Mouse (Mus musculus): ENCODE data around the gene Six1.
"Not testable (repeated sequence)": the region's sequence is repeated elsewhere in the genome, so short reads cannot be mapped to it uniquely, and the experiment has no call there.

The Six1 gene

GRCm38 (mm10) chr12:73032665-73033064 lies 21.0 kb downstream of the Six1 start:
- no peak for DNase-seq

- DNase-seq, result no peak
Observed at GRCm38 (mm10) chr12:73031315-73031714, 22.4 kb downstream of the Six1 start.

- DNase-seq, result no peak
Observed at GRCm38 (mm10) chr12:73025490-73025889, 28.2 kb downstream of the Six1 start.

GRCm38 (mm10) chr12:73020941-73021340 lies 32.7 kb downstream of the Six1 start:
- DNase-seq, result peak; percentile 68 to 69

DNA sequence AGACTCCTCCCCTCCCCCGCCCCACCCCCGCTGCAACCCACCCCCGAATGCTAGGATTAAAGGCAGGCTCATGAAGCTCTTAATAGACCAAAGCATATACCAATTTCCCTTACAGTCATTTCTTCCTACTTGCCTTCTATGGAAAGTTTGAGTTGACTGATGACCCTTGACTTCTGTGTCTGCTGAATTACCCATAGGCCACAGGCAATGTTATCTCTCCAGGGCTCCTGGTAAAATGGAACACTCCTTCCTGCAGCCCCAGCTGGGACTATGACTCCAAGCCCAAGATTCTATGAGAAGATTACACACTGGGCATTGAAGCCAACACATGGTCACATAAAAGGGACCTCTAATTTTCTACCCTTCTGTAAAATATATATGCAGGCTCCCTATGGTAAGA lies 33.3 kb downstream of the Six1 start:
- DNase-seq, result no peak

- DNase-seq, result no peak
Observed at GRCm38 (mm10) chr12:73018838-73019237, 34.8 kb downstream of the Six1 start.

DNA sequence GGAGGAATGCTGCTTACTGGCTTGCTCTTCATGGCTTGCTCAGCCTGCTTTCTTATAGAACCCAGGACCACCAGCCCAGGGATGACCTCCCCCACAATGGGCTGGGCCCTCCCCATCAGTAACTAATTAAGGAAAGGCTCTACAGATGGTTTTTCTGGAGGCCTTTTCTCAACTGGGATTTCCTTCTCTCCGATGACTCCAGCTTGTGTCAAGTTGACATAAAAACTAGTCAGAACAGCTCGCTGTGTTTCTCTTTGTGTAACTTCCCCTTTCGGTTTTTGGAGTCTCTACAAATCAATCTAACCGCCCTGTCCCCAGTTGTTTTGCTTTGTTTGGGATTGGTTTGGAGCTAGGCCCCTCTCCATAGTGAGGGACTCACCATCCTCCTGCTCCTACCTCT lies 37.5 kb downstream of the Six1 start:
- DNase-seq, result no peak

- no peak for DNase-seq
Observed at GRCm38 (mm10) chr12:73014311-73014710, 39.4 kb downstream of the Six1 start.

GRCm38 (mm10) chr12:73012824-73013223 lies 40.9 kb downstream of the Six1 start:
- no peak for DNase-seq

DNA sequence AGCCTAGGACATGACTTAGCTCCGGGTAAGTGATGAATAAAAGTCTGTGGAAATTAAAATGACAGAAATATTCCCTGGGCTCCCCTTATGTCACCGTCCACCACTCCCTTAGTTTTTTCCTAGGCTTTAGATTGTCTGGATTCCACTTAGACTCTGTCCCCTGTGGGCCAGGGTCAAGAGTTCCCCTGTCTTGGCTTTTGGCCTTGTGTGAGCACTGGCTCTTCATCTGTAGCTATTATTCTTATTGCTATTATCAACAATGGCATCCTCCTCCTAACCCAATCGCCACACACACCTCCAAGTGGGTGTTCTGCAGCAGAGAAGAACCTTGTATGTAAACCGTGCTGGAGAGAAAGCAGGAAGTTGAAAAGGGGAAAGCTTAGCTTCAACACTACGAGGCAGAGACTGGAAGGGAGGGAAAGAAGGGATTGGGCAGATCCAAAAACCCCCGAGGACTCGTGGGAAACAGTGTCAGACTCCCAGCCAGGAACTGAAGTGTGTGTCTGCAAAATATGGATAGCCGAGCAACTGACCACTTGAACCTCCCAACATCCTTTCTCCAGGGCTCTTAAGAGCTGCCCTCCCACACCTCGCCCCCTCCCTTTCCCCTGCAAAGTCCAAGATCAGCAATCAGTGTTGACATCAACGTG lies 41.4 kb downstream of the Six1 start:
- DNase-seq, result no peak

- not testable (repeated sequence) for DNase-seq
Observed at GRCm38 (mm10) chr12:73002903-73003302, 50.8 kb downstream of the Six1 start.

- DNase-seq, result peak in 1 of 2 experiments; percentile 8
Observed at GRCm38 (mm10) chr12:73002281-73002680, 51.4 kb downstream of the Six1 start.

- DNase-seq, result no peak
Observed at GRCm38 (mm10) chr12:72998105-72999001, 55.3 kb downstream of the Six1 start.

DNA sequence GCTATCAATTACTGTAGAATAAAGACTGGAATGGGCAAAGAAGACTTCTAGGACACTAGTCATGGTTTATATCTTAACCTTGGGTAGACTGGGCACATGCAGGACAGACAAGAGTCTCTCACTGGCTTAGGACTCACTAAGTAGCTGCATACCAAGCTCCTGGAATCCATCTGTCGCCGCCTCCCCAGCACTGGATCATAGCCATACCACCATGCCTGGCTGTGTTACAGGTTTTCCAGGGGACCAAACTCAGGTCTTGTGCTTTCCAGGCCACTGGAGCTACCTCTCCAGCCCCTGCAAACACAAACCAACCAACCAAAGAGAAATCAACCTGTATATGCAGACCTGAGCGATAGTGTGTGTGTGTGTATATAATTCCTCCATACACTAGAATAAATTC lies 57.0 kb downstream of the Six1 start:
- DNase-seq, result no peak

Data from B cell, adult 2 months (primary cell).